Mouse (Mus musculus): ENCODE data around the gene Pmfbp1.

DNA sequence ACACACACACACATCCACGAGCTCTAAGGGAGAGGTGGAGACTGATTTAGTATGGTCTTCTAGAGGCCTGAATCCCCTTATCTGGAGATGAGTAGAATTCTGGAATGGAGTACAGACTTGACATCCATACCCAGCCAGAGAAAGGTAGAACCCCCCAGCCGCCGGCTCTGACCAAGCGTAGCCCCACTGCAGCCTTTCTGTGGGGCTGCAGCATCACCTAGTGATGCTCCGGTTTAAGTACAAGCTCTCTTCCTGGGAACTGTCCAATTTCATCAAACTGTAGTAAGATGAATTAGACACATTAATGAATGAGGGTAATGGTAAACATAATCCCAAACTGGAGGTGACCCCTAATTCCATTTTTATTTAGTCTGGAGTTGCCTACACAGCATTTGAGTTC, 26.3 kb upstream of the Pmfbp1 start:
- TF ChIP-seq CTCF (IDR thresholded peaks at IDR 0.05; ENCODE audit: insufficient read depth, low read length) (no peak), POLR2A (IDR thresholded peaks at IDR 0.05; ENCODE audit: borderline replicate concordance, extremely low read depth, low read depth, low read length) (no peak)

Data from lung, adult 2 months (tissue).